Mouse (Mus musculus): ENCODE results near the gene Fgfr2.

DNA sequence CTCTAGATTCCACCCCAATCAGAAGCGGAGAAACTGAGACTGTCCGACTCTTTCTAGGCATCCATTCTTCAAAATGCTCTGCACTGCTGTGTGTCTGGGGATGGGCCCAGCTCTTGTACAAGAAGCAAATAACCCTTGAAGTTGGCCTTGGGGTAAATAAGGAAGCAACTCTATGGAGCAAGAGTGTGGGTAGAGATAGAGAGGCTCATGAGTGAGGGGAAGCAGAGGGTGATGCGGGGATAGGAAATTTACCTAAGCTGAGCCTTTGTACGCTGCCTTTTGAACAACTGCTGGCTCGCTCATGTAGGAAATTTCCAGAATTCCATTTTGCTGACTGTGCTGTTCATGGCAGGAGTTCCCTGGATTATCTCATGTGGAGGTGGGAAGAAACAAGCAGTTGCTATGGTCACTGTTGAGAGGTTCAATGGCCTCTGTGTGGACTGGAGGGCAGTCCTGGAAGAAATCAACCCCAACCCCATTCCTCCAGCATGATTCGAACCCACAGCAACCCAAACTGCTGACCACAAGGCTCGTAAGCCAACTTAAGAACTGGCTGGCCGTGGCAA is 896.0 kb downstream of the Fgfr2 start:
- TF ChIP-seq CTCF (IDR thresholded peaks at IDR 0.05; ENCODE audit: control insufficient read depth, insufficient read depth, insufficient read length) (no peak), USF1 (IDR thresholded peaks at IDR 0.05; ENCODE audit: low read depth) (no peak), MAX (IDR thresholded peaks at IDR 0.05) (no peak), CEBPB (IDR thresholded peaks at IDR 0.05; ENCODE audit: low read depth) (no peak), MYOG (IDR thresholded peaks at IDR 0.05; ENCODE audit: control insufficient read depth, extremely low read depth, insufficient read length) (no peak), MYOD1 (IDR thresholded peaks at IDR 0.05; ENCODE audit: control insufficient read depth, insufficient read length, low read depth) (no peak)
